Mouse (Mus musculus) CD4-positive, CD25-positive, alpha-beta regulatory T cell, adult 4 months (primary cell): ENCODE data around the gene Etv6. TPM values are rescaled to one million over a fixed set of nuclear protein-coding genes. Genes with fewer than 3 reads are reported as not detected.

Experiments
- ATAC-seq: one replicate; pipeline ENCODE4 v1.8.0; 2017
- polyA plus RNA-seq, 2 experiments: library from polyadenylated mRNA; unstranded; fragments of 100-300 nt; shearing (Covaris generic); gene quantifications; one replicate each; pipeline ENCODE4 v1.2.1; 2017

Etv6 gene
- polyA plus RNA-seq, 2 experiments from 2014 or later = 9.6 to 11.6 TPM

DNA sequence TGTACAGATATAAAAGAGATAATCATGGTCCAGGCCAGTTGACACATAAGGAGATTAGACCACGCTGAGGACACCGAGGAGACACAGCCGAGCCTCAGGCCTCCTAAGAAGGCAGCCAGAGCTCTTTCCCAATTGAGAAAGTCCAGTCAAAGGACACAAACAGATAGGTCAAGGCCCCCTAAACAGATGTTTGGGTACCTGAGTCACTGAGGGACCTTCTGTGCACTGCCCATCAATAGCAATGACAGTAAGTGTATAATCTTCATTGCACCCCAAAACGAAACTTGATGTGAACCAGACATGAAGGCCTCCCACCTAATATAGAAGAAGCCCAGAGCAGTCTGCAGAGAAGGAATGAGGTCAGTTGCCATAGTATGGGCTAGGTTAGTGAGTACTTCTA lies 226.9 kb downstream of the Etv6 start:
- ATAC-seq = no peak

DNA sequence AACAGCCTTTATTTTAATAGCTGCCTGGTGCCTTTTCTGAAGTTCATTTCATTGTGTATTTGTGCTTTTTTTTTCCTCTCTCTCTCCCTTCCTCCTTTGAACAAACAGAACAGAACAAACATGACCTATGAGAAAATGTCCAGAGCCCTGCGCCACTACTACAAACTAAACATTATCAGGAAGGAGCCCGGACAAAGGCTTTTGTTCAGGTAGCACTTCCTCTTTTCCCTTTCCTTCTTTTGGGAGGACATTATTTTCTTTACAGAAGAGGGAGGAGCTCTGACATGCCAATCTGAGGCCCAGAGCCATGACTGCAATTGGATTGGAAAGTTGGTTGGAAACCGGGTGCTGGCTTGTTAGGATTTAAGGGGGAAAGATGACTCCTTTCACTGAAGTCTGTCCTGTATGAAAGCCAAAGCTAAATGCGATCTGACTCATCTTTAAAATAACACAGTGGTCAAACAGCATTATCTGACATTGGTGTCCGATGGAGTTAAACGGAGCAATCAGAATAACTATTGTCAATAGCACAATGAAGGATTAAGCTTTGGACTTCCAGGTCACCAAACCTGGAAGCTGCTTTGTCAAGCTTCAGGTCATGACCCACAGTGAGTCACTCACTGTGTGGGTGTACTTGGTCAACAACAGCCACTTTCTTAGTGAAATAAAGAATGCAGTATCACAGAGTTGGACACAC lies 227.6 kb downstream of the Etv6 start:
- ATAC-seq = no peak

GRCm38 (mm10) chr6:134273884-134274283 lies 238.4 kb downstream of the Etv6 start:
- ATAC-seq = peak; percentile 79

DNA sequence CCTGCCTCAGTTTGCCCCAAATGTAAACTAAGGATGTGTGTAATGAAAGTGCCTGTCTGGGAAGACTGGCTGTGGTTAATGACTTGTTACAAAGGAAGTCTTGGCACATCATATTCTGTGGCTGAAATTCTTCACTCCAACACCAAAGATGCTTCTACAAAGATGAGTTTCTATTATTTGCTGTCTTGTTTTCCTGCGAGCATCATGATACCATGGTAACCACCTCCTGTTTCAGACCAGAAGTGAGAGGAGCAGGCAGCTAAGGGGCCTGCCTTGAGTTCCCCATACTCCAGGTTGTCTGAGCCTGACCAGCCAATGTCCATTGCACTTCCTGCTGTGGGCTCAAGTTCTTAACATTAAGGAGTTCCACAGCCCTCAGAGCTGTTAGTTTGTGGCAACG lies 241.5 kb downstream of the Etv6 start:
- no peak for ATAC-seq

GRCm38 (mm10) chr6:134282095-134282494 lies 246.6 kb downstream of the Etv6 start:
- no peak for ATAC-seq

- ATAC-seq = no peak
Measured at GRCm38 (mm10) chr6:134291823-134292222, 256.3 kb downstream of the Etv6 start.

DNA sequence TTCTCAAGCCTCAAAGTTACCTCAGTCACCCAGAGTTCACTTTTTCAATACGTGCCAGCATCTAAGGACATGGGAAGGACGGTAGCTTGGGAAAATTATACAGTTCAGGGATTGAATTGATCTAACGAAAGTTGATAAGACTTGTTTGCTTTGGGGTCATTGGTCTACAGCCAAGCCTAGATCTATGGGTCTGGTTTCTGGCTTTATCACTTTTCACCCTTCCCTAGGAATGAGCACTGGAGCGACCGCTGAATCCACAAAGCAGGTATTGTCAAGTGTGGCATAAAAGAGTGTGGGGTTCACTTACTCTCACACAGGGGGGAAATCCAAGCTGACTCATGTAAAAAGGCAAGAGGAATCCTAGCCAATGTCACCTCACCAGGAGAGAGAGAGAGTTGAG lies 256.9 kb downstream of the Etv6 start:
- ATAC-seq = no peak

DNA sequence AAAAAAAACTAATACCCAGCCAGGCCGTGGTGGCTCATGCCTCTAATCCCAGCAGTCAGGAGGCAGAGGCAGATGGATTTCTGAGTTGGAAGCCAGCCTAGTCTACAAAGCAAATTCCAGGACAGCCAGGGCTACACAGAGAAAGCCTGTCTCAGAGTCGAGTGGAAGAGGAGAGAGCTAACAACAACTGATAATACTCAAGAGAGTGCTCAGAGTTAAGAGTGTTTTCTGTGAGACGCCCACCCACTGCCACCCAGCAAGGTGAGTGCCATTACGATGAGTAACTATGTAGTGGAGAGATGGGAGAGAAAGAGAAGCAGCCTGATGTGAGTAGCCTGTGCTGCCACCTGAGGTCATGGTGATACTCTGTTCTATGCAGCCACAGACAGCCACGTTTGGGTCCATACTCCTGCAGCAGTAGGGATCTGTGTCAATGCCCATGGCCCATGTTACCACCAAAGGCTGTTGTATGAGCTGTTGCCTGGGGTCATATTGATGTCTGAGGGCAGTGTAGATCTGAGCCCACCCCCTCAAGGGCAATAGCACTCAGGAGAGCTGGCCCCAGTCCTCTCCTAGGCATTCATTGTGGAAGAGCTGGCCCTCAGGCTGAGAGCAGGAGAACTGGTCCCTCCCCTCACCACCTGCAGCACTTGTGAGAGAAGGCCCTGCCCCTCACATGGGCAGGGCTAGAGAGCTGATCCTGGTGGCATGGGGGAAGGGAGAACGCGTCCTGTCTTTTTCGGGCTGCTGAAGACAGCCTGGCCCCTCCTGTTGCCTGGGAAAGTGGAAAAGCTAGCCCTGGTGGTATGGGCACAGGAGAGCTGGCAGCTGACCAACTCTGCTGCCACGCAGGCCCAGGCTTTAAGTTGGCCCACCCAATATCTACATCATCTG lies 258.4 kb downstream of the Etv6 start:
- ATAC-seq = no peak

DNA sequence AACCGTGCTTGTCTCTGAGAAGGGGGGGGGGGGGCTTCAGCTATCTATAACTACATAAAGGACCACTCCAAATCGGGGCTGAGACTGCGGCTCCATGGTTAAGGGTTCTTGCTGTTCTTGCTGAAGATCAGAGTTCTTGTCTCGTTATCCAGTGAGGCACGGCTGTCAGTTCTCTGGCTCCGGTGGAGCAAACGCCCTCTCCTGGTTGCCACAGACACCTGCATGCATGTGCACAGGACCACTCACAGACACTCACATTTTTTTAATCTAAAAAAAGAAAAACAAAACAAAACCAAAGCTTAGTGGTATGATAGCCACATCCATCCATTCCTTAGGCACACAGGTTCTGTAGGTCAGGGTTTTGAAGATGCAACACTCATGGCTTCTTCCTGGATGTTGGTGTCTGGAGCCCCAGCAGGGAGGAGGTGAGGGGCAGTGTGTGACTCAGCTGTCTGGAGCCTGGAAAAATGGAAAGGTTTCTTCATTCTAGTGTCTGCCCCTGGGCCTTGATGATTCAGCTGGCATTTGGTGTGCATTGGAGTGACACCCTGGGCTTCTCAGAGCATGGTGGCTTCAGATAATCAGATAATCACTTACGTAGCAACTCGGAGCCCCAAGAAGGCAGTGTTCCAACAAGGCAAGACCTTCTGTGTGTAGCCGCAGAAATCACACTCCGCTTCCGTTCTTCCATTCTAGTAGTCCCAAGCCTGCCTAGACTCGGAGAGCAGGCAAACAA lies 262.6 kb downstream of the Etv6 start:
- no peak for ATAC-seq

DNA sequence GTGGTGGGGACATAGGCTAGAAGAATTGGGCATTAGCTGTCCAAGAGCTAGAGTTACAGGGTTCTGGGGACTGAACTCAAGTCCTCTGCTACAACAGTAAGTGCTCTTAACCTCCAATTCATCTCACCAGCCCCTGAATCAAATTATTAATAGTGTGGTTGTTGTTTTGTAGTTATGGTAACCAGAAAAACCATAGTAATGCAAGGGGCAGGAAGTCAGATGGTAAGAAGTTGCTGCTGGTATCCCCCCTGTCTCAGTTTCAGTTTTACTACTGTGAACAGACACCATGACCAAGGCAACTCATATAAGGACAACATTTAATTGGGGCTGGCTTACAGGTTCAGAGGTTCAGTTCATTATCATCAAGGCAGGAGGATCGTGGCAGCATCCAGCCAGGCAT lies 266.5 kb downstream of the Etv6 start:
- peak; percentile 96 for ATAC-seq

- no peak for ATAC-seq
Measured at GRCm38 (mm10) chr6:134311346-134311745, 275.8 kb downstream of the Etv6 start.

GRCm38 (mm10) chr6:134312571-134312970 lies 277.1 kb downstream of the Etv6 start:
- ATAC-seq = no peak

GRCm38 (mm10) chr6:134317371-134317770 lies 281.9 kb downstream of the Etv6 start:
- no peak for ATAC-seq

Other genes with a start within 250 kb of the Etv6 start
- gene Kap, start 181.9 kb upstream of the Etv6 start, polyA plus RNA-seq = not detected